Mouse (Mus musculus) lung, postnatal 0 days (tissue): ENCODE results near the gene Olfr1392. TPM values are rescaled to one million over a fixed set of nuclear protein-coding genes. Genes with fewer than 3 reads are reported as not detected.

Source experiments
- ATAC-seq: fragments of 200-750 bp; cut with Nextera tagmentation; 2 replicates; pipeline ENCODE4 v1.8.0; 2017; ENCODE audit warnings: moderate library complexity
- DNase-seq: peaks from one replicate; pipeline ENCODE4 v3.0.0-alpha.2; 2016; ENCODE audit warnings: low spot score
- H3K27ac ChIP-seq: fragments of 300-500 bp; sonication (generic); 2 replicates; pipeline ENCODE4 v1.5.1; 2014; ENCODE audit warnings: antibody characterized with exemption, mild to moderate bottlenecking, low read length, mixed read lengths
- H3K27me3 ChIP-seq: fragments of 300-500 bp; sonication (generic); replicated peaks from 2 replicates; pipeline ENCODE4 v1.6.1; 2014; ENCODE audit warnings: low read length, mixed read lengths; ENCODE audit not compliant: insufficient read depth
- H3K36me3 ChIP-seq: fragments of 300-500 bp; sonication (generic); 2 replicates; pipeline ENCODE4 v1.6.1; 2014; ENCODE audit warnings: low read length, mixed read lengths; ENCODE audit not compliant: insufficient read depth
- H3K4me1 ChIP-seq: fragments of 300-500 bp; sonication (generic); 2 replicates; pipeline ENCODE4 v1.6.1; 2014; ENCODE audit warnings: antibody characterized with exemption, low read depth, low read length, mixed read lengths; ENCODE audit not compliant: insufficient read depth
- H3K4me2 ChIP-seq: fragments of 300-500 bp; sonication (generic); replicated peaks from 2 replicates; pipeline ENCODE4 v1.6.1; 2014; ENCODE audit warnings: low read depth, mild to moderate bottlenecking, low read length, moderate library complexity, mixed read lengths
- H3K4me3 ChIP-seq: fragments of 300-500 bp; sonication (generic); 2 replicates; pipeline ENCODE4 v1.5.1; 2014; ENCODE audit warnings: low read depth, low read length
- H3K9ac ChIP-seq: fragments of 300-500 bp; sonication (generic); replicated peaks from 2 replicates; pipeline ENCODE4 v1.6.1; 2014; ENCODE audit warnings: low read depth, mild to moderate bottlenecking
- H3K9me3 ChIP-seq: fragments of 300-500 bp; sonication (generic); 2 replicates; pipeline ENCODE4 v1.6.1; 2016; ENCODE audit warnings: low read length, mixed read lengths
- CTCF ChIP-seq: IDR thresholded peaks from 2 replicates; pipeline ENCODE4 v1.5.1; 2016; ENCODE audit warnings: antibody characterized with exemption, mild to moderate bottlenecking
- EP300 ChIP-seq: IDR thresholded peaks from 2 replicates; pipeline ENCODE4 v1.6.1; 2016; ENCODE audit warnings: antibody characterized with exemption, mild to moderate bottlenecking, control low read depth
- WGBS: fragments of 180-500 bp; shearing (Covaris S2); extraction: QIAGEN DNeasy Blood & Tissue Kit; methylation state at CpG from one replicate; pipeline ENCODE4 v1.1.7; 2014; 5-methylcytosine and 5-hydroxymethylcytosine counted together
- polyA plus RNA-seq: library from polyadenylated mRNA; unstranded; fragments of >200 nt; fragmentation: Nextera tagmentation; extraction: Ambion mirVana; gene quantifications from 2 replicates; pipeline ENCODE4 v1.2.1, GENCODE M21; 2015

Gene Olfr1392
- polyA plus RNA-seq, 1 experiment from 2014 or later = not detected

- H3K4me2 ChIP-seq = no peak overlapping the region
- no peaks in the 10 kb centered on the region for H3K9me3 ChIP-seq
- no peak overlapping the region for H3K4me3 ChIP-seq
- H3K9ac ChIP-seq = no peak overlapping the region
- TF ChIP-seq CTCF (no peak), EP300 (peak; percentile 58)
- no peak overlapping the region for H3K27ac ChIP-seq
- peak; percentile 37 for DNase-seq
- peaks cover 6% of the 10 kb centered on the region; the same call in 1 of the 2 replicates for H3K4me1 ChIP-seq
- H3K27me3 ChIP-seq = no peaks in the 10 kb centered on the region
- WGBS = 38% methylated on average over 1 of the region's 1 CpGs
- no peaks in the 10 kb centered on the region for H3K36me3 ChIP-seq
- no peak for ATAC-seq
Measured at GRCm38 (mm10) chr11:49241471-49241870, 43.6 kb upstream of the Olfr1392 start.

- H3K36me3 ChIP-seq = no peaks in the 10 kb centered on the region
- peaks cover 18% of the 10 kb centered on the region; the same call in 1 of the 2 replicates for H3K4me1 ChIP-seq
- TF ChIP-seq EP300 (no peak), CTCF (no peak)
- H3K27ac ChIP-seq = peak overlapping the region; percentile 95; the same call in 1 of the 2 replicates
- no peaks in the 10 kb centered on the region for H3K27me3 ChIP-seq
- no peak overlapping the region for H3K9ac ChIP-seq
- no peak for ATAC-seq
- DNase-seq = peak; percentile 65
- H3K4me2 ChIP-seq = peak overlapping the region; percentile 64
- H3K9me3 ChIP-seq = no peaks in the 10 kb centered on the region
- WGBS = 20% methylated on average over 11 of the region's 11 CpGs
- peak overlapping the region; percentile 52 for H3K4me3 ChIP-seq
Measured at GRCm38 (mm10) chr11:49242944-49243626, 42.0 kb upstream of the Olfr1392 start.

GRCm38 (mm10) chr11:49243727-49244594, 41.1 kb upstream of the Olfr1392 start, which contains the start of gene Mgat1:
TSS of gene Mgat1 (plus strand) at chr11:49244191.
- TF ChIP-seq CTCF (peak; percentile 59), EP300 (0 out of 2 replicates have a peak, but pooled peaks have one; percentile 7)
- Histone ChIP-seq H3K4me1 (peaks cover 22% of the 10 kb centered on the region), H3K9me3 (no peaks in the 10 kb centered on the region), H3K4me3 (peak within 1 kb of the TSS; percentile 52), H3K4me2 (peak within 1 kb of the TSS; percentile 64), H3K9ac (peak within 1 kb of the TSS; percentile 52), H3K27ac (peak within 1 kb of the TSS; percentile 95), H3K36me3 (no peaks in the 10 kb centered on the region), H3K27me3 (no peaks in the 10 kb centered on the region)
- DNase-seq = peak; percentile 99
- WGBS = 2% methylated on average over 44 of the region's 60 CpGs
- ATAC-seq = peak; percentile 89

- H3K9me3 ChIP-seq = no peaks in the 10 kb centered on the region
- no peak for ATAC-seq
Measured at GRCm38 (mm10) chr11:49244595-49244930, 40.5 kb upstream of the Olfr1392 start.

GRCm38 (mm10) chr11:49245176-49245575, 39.9 kb upstream of the Olfr1392 start:
- no peak for ATAC-seq
- H3K9ac ChIP-seq = no peak overlapping the region
- 18% methylated on average over 7 of the region's 7 CpGs for WGBS
- no peaks in the 10 kb centered on the region for H3K36me3 ChIP-seq
- peak overlapping the region; percentile 95 for H3K27ac ChIP-seq
- H3K4me1 ChIP-seq = peaks cover 34% of the 10 kb centered on the region
- no peaks in the 10 kb centered on the region for H3K9me3 ChIP-seq
- peak; percentile 69 for DNase-seq
- H3K4me3 ChIP-seq = no peak overlapping the region
- H3K4me2 ChIP-seq = peak overlapping the region; percentile 64
- TF ChIP-seq CTCF (no peak), EP300 (no peak)
- no peaks in the 10 kb centered on the region for H3K27me3 ChIP-seq

More at GRCm38 (mm10) chr11:49244595-49244930, 40.5 kb upstream of the Olfr1392 start:
- Histone ChIP-seq H3K4me1 (peaks cover 28% of the 10 kb centered on the region), H3K4me3 (peak overlapping the region; percentile 52), H3K4me2 (peak overlapping the region; percentile 64), H3K36me3 (no peaks in the 10 kb centered on the region), H3K27me3 (no peaks in the 10 kb centered on the region), H3K27ac (peak overlapping the region; percentile 95), H3K9ac (peak overlapping the region; percentile 23; the same call in 1 of the 2 replicates)
- WGBS = 0% methylated on average over 4 of the region's 4 CpGs
- peak; percentile 11; the same call in 1 of the 2 replicates for TF ChIP-seq EP300
- TF ChIP-seq CTCF = no peak
- DNase-seq = no peak
